Mouse (Mus musculus) CD4-positive, CD25-positive, alpha-beta regulatory T cell, adult 4 months (primary cell): Measurements from ENCODE around the gene Me3. TPM values are rescaled to one million over a fixed set of nuclear protein-coding genes. Genes with fewer than 3 reads are reported as not detected.

Source experiments
- polyA plus RNA-seq, 2 experiments: library from polyadenylated mRNA; unstranded; fragments of 100-300 nt; shearing (Covaris generic); gene quantifications; one replicate each; pipeline ENCODE4 v1.2.1; 2017

Me3 gene
- polyA plus RNA-seq, 2 experiments from 2014 or later = 0.11 TPM; not detected in 1

Other genes starting within 250 kb of the Me3 start
- 10 to 100 TPM; 20.0 to 25.4 TPM for gene Tmem135, start 228.2 kb upstream of the Me3 start, polyA plus RNA-seq
- gene Fzd4, start 228.0 kb upstream of the Me3 start, polyA plus RNA-seq = not detected
- not detected for gene Prss23, start 105.2 kb upstream of the Me3 start, polyA plus RNA-seq